8 mouse cellular contexts compared by ENCODE assay signal in the genomic region with DNA sequence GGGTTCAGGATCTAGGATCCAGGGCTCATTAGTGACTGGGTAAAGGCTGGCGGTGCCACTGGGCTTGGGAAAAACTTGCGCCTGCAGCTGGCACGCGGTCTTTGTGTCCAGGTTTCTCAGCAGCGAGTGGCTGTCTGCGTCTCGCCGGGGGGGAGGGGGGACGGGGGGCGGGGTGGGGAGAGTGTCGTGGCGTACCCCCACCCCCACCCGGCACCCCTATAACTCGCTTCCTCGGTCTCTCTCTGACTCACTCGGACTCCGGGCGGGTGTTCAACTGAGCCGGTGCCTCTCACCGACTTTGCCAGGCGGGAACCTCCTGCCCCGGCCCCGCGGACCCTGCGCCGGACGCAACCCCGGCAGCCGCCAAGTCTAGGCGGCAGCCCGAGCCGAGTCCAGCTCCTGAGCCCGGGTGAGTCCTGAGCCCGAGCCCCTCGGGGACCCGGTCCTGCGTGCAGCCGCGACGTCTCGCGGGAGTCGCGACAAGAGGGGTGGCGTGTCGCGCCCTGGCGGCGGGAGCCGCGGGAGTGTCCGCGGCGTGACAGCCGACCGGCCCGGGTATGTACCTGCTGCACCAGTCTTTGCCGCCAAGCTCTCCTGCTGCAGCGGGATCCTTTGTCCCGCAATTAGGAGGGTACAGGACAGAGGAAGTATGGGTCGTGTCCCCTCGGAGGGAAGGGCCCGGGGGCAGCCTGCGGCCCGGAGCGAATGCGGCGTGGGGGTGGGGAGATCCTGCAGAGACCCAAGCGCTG. TPM values are rescaled to one million over a fixed set of nuclear protein-coding genes. Genes with fewer than 3 reads are reported as not detected.
DNase-seq lines count a peak whose midpoint lies in the region; ATAC-seq and TF ChIP-seq lines count a peak whose summit lies in the region.

No protein-coding gene starts in this region.

- peaks cover 7% of the 10 kb centered on the region for H3K4me1 ChIP-seq in kidney, postnatal 0 days (replicated peaks; ENCODE audit: insufficient read depth, low read length)
- H3K4me1 ChIP-seq in embryonic facial prominence, embryonic 10.5 days, result peaks cover 46% of the 10 kb centered on the region
- peaks cover 18% of the 10 kb centered on the region for H3K4me1 ChIP-seq in intestine, embryonic 15.5 days (replicated peaks)

- WGBS in kidney, postnatal 0 days, result under 1% methylated on average over 64 of the region's 69 CpGs
- under 1% methylated on average over 69 of the region's 69 CpGs for WGBS in embryonic facial prominence, embryonic 10.5 days
- under 1% methylated on average over 66 of the region's 69 CpGs for WGBS in intestine, embryonic 15.5 days

- H3K27me3 ChIP-seq in kidney, postnatal 0 days (ENCODE audit: insufficient read depth, low read length), result peaks cover 55% of the 10 kb centered on the region
- H3K27me3 ChIP-seq in embryonic facial prominence, embryonic 10.5 days (replicated peaks; ENCODE audit: low read depth, poor library complexity, severe bottlenecking), result peaks cover 85% of the 10 kb centered on the region
- H3K27me3 ChIP-seq in intestine, embryonic 15.5 days (replicated peaks), result peaks cover 64% of the 10 kb centered on the region

- TF ChIP-seq CTCF in kidney, postnatal 0 days (IDR thresholded peaks at IDR 0.05; ENCODE audit: low read depth), result no peak

- ATAC-seq in kidney, postnatal 0 days (replicated peaks; ENCODE audit: low FRiP score, low read depth), result no peak
- 0 out of 2 replicates have a peak, but pooled peaks have one; percentile 17 for ATAC-seq in intestine, embryonic 15.5 days

- no peaks in the 10 kb centered on the region for H3K9me3 ChIP-seq in kidney, postnatal 0 days (replicated peaks; ENCODE audit: low read length)
- no peaks in the 10 kb centered on the region for H3K9me3 ChIP-seq in embryonic facial prominence, embryonic 10.5 days
- H3K9me3 ChIP-seq in intestine, embryonic 15.5 days, result no peaks in the 10 kb centered on the region

- H3K9ac ChIP-seq in kidney, postnatal 0 days (ENCODE audit: low read depth, low read length), result no peak overlapping the region
- H3K9ac ChIP-seq in intestine, embryonic 15.5 days, result peak overlapping the region; percentile 36; the same call in 1 of the 2 replicates

- H3K27ac ChIP-seq in kidney, postnatal 0 days, result no peak overlapping the region
- peak overlapping the region; percentile 55 for H3K27ac ChIP-seq in embryonic facial prominence, embryonic 10.5 days (replicated peaks)
- H3K27ac ChIP-seq in intestine, embryonic 15.5 days, result no peak overlapping the region

- H3K4me3 ChIP-seq in kidney, postnatal 0 days (replicated peaks; ENCODE audit: low read depth, low read length), result peak overlapping the region; percentile 39
- H3K4me3 ChIP-seq in embryonic facial prominence, embryonic 10.5 days, result peak overlapping the region; percentile 69
- H3K4me3 ChIP-seq in intestine, embryonic 15.5 days (replicated peaks), result peak overlapping the region; percentile 49

- H3K4me2 ChIP-seq in kidney, postnatal 0 days (ENCODE audit: low read length), result peak overlapping the region; percentile 78
- H3K4me2 ChIP-seq in intestine, embryonic 15.5 days (replicated peaks), result peak overlapping the region; percentile 95

- DNase-seq in kidney, postnatal 0 days (ENCODE audit: low spot score), result no peak
- DNase-seq in kidney, adult 8-10 months, result no peak
- DNase-seq in adrenal gland, postnatal 25 days, result peak; percentile 22
- peak; percentile 62 for DNase-seq in embryonic facial prominence, embryonic 10.5 days (ENCODE audit: low spot score)
- peak; percentile 16 for DNase-seq in naive thymus-derived CD4-positive, alpha-beta T cell, adult 2 months (ENCODE audit: low read depth)
- no peak for DNase-seq in adipocyte (ENCODE audit: low spot score)
- DNase-seq in urinary bladder, postnatal 4 days (ENCODE audit: low spot score in 2 of 2), result no peak

- H3K36me3 ChIP-seq in kidney, postnatal 0 days (ENCODE audit: insufficient read depth, low read length), result no peaks in the 10 kb centered on the region
- no peaks in the 10 kb centered on the region for H3K36me3 ChIP-seq in embryonic facial prominence, embryonic 10.5 days (replicated peaks)
- H3K36me3 ChIP-seq in intestine, embryonic 15.5 days, result no peaks in the 10 kb centered on the region

RNA-seq across cellular contexts. Expression of gene Syt6, which starts 1.0 kb away (rescaled TPM):
- 0.05 TPM in 1 of 2 replicates, not detected in the other for polyA plus RNA-seq in kidney, postnatal 0 days (2015; fragmentation: Nextera tagmentation; extraction: Ambion mirVana)
- total RNA-seq in adrenal gland, postnatal 25 days (2021), result not detected in 2 replicates
- polyA plus RNA-seq in embryonic facial prominence, embryonic 10.5 days (2016; fragmentation: Nextera tagmentation; extraction: Ambion mirVana), result 2.3 and 4.8 TPM in 2 replicates
- polyA plus RNA-seq in intestine, embryonic 15.5 days (2015; fragmentation: Nextera tagmentation; extraction: Ambion mirVana), result 1.1 and 1.5 TPM in 2 replicates

Comparison
In these comparisons a context has a peak if more than half of its experiments do, and no peak if none do; other contexts are left out.
1. DNase-seq: peak in adrenal gland, postnatal 25 days (single experiment), embryonic facial prominence, embryonic 10.5 days (single experiment) and naive thymus-derived CD4-positive, alpha-beta T cell, adult 2 months (single experiment); none in kidney, postnatal 0 days (single experiment), kidney, adult 8-10 months (0 of 2), adipocyte (single experiment) and urinary bladder, postnatal 4 days (0 of 2).
2. Peak in every context shown above with its lines, with median percentiles within 50 percentile points of each other: H3K4me3 ChIP-seq.